Mouse (Mus musculus) stomach, postnatal 0 days (tissue): ENCODE results near the gene Strip1. TPM values are rescaled to one million over a fixed set of nuclear protein-coding genes. Genes with fewer than 3 reads are reported as not detected.

Experiments
- ATAC-seq: fragments of 200-750 bp; cut with Nextera tagmentation; 2 replicates; pipeline ENCODE4 v1.8.0; 2017; ENCODE audit not compliant: low FRiP score, low TSS enrichment
- DNase-seq: peaks from one replicate; pipeline ENCODE4 v3.0.0-alpha.2; 2016; ENCODE audit warnings: low spot score
- H3K27ac ChIP-seq: fragments of 300-500 bp; sonication (generic); replicated peaks from 2 replicates; pipeline ENCODE4 v1.5.1; 2014; ENCODE audit warnings: mild to moderate bottlenecking, control low read depth
- H3K27me3 ChIP-seq: fragments of 300-500 bp; sonication (generic); 2 replicates; pipeline ENCODE4 v1.6.1; 2014; ENCODE audit warnings: low read length; ENCODE audit not compliant: control insufficient read depth, insufficient read depth
- H3K36me3 ChIP-seq: fragments of 300-500 bp; sonication (generic); 2 replicates; pipeline ENCODE4 v1.6.1; 2014; ENCODE audit warnings: low read length, mixed read lengths; ENCODE audit not compliant: control insufficient read depth, insufficient read depth
- H3K4me1 ChIP-seq: fragments of 300-500 bp; sonication (generic); replicated peaks from 2 replicates; pipeline ENCODE4 v1.6.1; 2014; ENCODE audit warnings: antibody characterized with exemption; ENCODE audit not compliant: control insufficient read depth, insufficient read depth
- H3K4me2 ChIP-seq: fragments of 300-500 bp; sonication (generic); replicated peaks from 2 replicates; pipeline ENCODE4 v1.6.1; 2014; ENCODE audit warnings: low read depth, mild to moderate bottlenecking, control low read depth, moderate library complexity
- H3K4me3 ChIP-seq: fragments of 300-500 bp; sonication (generic); 2 replicates; pipeline ENCODE4 v1.5.1; 2014; ENCODE audit warnings: low read depth, low read length, control low read depth
- H3K9ac ChIP-seq: fragments of 300-500 bp; sonication (generic); 2 replicates; pipeline ENCODE4 v1.6.1; 2014; ENCODE audit warnings: mild to moderate bottlenecking, low read length, control low read depth, mixed read lengths
- H3K9me3 ChIP-seq: fragments of 300-500 bp; sonication (generic); 2 replicates; pipeline ENCODE4 v1.6.1; 2016; ENCODE audit warnings: low read length; ENCODE audit not compliant: control insufficient read depth
- CTCF ChIP-seq: IDR thresholded peaks from 2 replicates; pipeline ENCODE4 v1.5.1; 2016; ENCODE audit warnings: antibody characterized with exemption, low read depth, mild to moderate bottlenecking, moderate library complexity
- EP300 ChIP-seq: optimal IDR thresholded peaks from 2 replicates; pipeline ENCODE3; 2016; ENCODE audit warnings: antibody characterized with exemption
- WGBS: fragments of 180-500 bp; shearing (Covaris S2); extraction: QIAGEN DNeasy Blood & Tissue Kit; methylation state at CpG from one replicate; pipeline ENCODE4 v1.1.7; 2014; 5-methylcytosine and 5-hydroxymethylcytosine counted together
- polyA plus RNA-seq: library from polyadenylated mRNA; unstranded; fragments of >200 nt; fragmentation: Nextera tagmentation; extraction: Ambion mirVana; gene quantifications from 2 replicates; pipeline ENCODE4 v1.2.1, GENCODE M21; 2015

Gene Strip1
- polyA plus RNA-seq, 1 experiment from 2014 or later = 25.4 TPM

DNA sequence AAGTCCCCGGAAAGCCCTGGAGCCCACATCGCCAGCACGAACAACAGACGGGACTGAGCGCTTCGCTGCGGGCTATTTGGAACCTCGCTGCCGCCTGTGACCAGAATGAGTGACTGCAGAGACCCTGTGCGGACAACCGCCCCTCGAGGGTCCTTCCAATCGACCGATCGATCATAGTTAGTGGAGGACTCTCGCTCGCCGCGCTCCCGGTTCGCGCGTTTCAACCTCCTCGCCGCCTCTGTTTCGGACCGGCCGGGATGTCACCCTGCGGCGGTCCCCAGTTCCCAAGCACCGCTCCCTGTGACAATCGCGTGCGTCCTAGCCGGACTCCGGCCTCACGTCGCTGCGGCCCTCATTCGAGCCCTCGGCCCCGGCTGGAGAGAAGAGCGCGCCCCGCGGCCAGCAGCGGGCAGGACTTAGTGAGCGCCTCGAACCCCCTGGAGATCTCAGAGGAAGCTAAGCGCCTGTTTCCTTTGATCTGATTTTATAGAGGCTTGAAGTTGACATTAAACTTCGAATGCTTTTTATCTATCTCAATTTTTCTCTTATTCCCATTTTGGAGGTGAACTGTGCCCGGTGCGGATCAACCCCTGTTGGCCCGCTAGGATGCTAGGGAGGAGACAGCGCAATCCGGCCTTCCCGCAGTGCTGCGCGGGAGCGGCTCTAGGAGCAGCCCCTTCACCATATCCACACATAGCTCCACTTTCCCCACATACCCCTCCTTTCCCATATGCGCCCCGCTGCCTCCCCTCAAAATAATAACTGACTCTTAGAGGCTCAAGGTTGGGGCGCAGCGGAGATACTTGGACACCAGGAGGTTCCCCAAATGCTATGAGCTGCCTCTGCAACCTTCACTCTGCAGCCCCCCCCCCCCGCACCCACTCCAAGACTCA, 48.4 kb downstream of the Strip1 start:
- 2% methylated on average over 64 of the region's 65 CpGs for WGBS
- H3K27me3 ChIP-seq = peaks cover 10% of the 10 kb centered on the region; the same call in 1 of the 2 replicates
- no peaks in the 10 kb centered on the region for H3K9me3 ChIP-seq
- DNase-seq (peak; percentile 32), ATAC-seq (no peak)
- H3K4me2 ChIP-seq = peak overlapping the region; percentile 46
- no peaks in the 10 kb centered on the region for H3K4me1 ChIP-seq
- H3K9ac ChIP-seq = no peak overlapping the region
- H3K4me3 ChIP-seq = peak overlapping the region; percentile 20
- TF ChIP-seq EP300 (no peak), CTCF (no peak)
- no peak overlapping the region for H3K27ac ChIP-seq
- no peaks in the 10 kb centered on the region for H3K36me3 ChIP-seq

GRCm38 (mm10) chr3:107582130-107582874, 49.2 kb downstream of the Strip1 start:
- H3K9ac ChIP-seq = no peak overlapping the region
- H3K4me2 ChIP-seq = peak overlapping the region; percentile 46
- no peaks in the 10 kb centered on the region for H3K4me1 ChIP-seq
- no peaks in the 10 kb centered on the region for H3K36me3 ChIP-seq
- ATAC-seq = no peak
- H3K9me3 ChIP-seq = no peaks in the 10 kb centered on the region
- no peak for TF ChIP-seq CTCF
- no peak for TF ChIP-seq EP300
- 3% methylated on average over 18 of the region's 18 CpGs for whole genome bisulfite sequencing
- H3K27ac ChIP-seq = no peak overlapping the region
- H3K27me3 ChIP-seq = peaks cover 10% of the 10 kb centered on the region; the same call in 1 of the 2 replicates
- no peak for DNase-seq
- H3K4me3 ChIP-seq = peak overlapping the region; percentile 20

DNA sequence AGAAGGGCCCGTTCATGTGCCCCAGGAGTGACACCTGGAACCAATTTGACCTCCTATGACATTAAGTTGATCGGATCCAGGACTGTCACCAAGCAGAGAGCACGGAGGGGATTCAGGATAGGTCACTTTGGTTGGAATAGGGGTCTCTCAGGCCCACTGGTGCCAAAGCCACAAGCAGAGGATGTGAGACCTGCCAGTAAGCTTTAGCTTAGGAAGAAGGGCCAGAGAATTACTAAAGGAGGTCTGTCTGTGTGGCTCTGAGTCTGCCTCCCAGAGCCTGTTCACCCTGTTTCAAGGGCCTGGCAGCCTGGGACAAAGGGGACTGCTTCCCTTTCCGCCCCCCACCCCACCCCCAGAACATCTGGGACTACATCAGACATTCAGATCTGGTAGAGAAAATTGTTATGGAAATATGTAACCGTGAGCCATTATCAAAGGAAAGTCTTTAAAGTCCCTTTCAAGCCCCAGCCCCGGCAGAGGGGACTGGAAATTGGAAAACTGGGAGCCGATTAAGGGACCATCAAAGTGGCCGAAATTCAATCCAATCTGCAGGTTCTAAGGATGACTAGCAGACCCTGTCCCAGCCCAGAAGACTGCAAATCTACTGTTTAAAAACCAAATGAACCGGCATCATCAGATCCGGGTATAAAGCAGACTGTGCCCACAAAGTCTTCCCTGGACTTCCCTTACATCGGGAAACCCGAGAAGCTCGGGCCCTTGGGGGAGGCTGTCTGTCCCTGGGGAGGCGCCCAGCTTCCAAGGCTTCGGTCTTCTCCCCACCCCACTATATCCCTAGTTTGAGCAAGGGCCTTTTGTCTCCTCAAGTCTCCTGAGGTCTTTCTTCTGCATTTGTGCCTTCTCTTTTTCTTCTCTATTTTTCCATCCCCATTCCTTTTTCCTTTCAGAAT, 50.1 kb downstream of the Strip1 start:
- WGBS = 12% methylated on average over 15 of the region's 15 CpGs
- DNase-seq (no peak), ATAC-seq (no peak)
- Histone ChIP-seq H3K4me1 (no peaks in the 10 kb centered on the region), H3K36me3 (no peaks in the 10 kb centered on the region), H3K9me3 (no peaks in the 10 kb centered on the region), H3K27me3 (peaks cover 10% of the 10 kb centered on the region; the same call in 1 of the 2 replicates), H3K27ac (no peak overlapping the region), H3K4me2 (no peak overlapping the region), H3K4me3 (no peak overlapping the region), H3K9ac (no peak overlapping the region)
- TF ChIP-seq EP300 (no peak), CTCF (no peak)

GRCm38 (mm10) chr3:107579466-107579865, 52.0 kb downstream of the Strip1 start:
- WGBS = 8% methylated on average over 4 of the region's 4 CpGs
- H3K9ac ChIP-seq = no peak overlapping the region
- H3K4me3 ChIP-seq = no peak overlapping the region
- no peak overlapping the region for H3K27ac ChIP-seq
- peak; percentile 68 for DNase-seq
- no peak overlapping the region for H3K4me2 ChIP-seq
- TF ChIP-seq EP300 (no peak), CTCF (peak; percentile 84)
- no peak for ATAC-seq
- no peaks in the 10 kb centered on the region for H3K36me3 ChIP-seq
- H3K9me3 ChIP-seq = no peaks in the 10 kb centered on the region
- H3K4me1 ChIP-seq = no peaks in the 10 kb centered on the region
- H3K27me3 ChIP-seq = peaks cover 10% of the 10 kb centered on the region; the same call in 1 of the 2 replicates

GRCm38 (mm10) chr3:107577810-107578390, 53.6 kb downstream of the Strip1 start:
- Histone ChIP-seq H3K27ac (no peak overlapping the region), H3K9me3 (no peaks in the 10 kb centered on the region), H3K4me2 (no peak overlapping the region), H3K27me3 (peaks cover 5% of the 10 kb centered on the region; the same call in 1 of the 2 replicates), H3K4me1 (no peaks in the 10 kb centered on the region), H3K4me3 (no peak overlapping the region), H3K9ac (no peak overlapping the region), H3K36me3 (no peaks in the 10 kb centered on the region)
- DNase-seq = no peak
- 19% methylated on average over 3 of the region's 3 CpGs for WGBS
- peak; percentile 56; the same call in 1 of the 2 replicates for ATAC-seq
- TF ChIP-seq CTCF (no peak), EP300 (no peak)
